Mouse (Mus musculus) testis, postnatal 10 days (tissue): ENCODE measurements at regions not wholly inside any gene's neighbourhood (a gene's known extent, or its start where the extent isn't known, plus 50 kb on each side); places are given as distances from the start of the nearest gene placed in this dataset.

ENCODE experiments used
- DNase-seq: peaks from one replicate; pipeline ENCODE4 v3.0.0; 2021; ENCODE audit warnings: low spot score

DNA sequence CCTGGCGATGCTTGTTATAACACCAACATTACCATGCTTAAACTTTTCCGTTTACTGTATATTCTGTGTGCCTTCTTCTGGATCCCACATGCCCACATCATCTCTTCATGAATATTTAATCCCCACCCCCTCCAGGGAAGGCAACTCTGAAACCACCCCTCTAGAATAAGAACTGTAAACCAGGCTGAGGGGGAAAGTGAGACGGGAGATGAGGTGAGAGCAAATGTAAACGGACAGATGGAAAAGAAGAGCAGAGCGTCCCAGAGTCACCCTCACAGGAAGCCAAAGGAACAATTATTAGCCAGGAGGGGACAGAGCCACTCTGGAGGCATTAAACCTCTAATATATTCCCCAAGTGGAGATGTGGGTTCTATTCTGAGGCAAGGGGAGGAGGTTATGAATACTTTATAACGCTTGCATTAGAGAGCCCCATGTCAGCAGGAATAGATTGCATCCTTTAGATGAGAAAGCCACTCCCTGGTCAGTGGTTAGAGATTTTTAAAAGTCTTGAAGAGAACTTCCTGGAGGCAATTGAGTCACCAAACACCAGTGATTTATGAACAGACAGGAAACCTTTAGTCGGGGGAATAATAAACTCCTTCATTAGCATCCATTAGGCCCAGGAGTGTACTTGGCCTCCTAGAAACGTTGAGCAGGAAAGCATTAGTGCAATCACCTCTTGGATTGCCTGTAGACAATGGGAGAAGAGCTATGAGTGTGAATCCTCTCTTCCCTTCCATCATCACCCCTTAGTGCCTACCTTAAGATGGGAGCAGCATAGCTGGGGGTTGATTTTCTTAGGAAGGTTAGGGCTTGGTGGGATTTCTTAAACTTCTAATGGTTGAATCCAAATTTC is 220.1 kb downstream of the Elavl2 start:
- DNase-seq: no peak

DNA sequence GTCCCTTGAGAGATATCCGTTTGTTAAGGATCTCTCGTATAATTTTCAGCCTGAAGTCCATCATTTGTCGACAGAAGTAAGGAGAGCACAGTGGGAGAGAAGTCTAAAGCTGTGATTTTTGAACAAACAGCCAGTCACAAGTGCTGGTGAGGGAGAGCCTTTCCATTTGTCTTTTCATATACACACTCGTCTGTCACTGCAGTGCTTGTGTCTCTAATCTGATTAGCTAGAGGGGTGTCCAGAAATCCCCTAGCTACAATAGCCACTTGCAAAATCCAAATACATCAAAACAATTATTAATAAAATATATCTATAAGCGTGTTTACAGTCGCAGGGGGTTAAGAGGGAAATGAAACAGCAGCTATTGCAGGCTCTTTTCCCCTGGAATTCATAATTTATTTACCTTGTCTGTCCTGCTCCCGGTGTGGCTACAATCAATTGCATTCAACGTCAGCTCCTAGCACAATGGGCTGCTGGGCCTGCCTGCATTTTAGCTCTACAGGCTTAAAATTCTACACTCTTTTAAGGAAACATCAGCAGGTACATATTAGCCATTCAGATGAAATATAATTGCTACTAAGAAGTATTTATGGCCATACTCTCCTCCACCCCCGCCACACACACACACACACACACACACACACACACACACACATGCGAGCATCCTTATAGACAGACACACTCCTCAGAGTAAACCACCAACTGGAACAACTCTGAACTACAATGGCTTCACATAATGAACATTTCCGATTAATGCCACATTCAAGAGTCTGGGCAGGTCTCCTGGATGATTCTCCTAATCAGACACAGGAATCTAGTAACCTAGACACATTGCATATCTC is 236.1 kb downstream of the Elavl2 start:
- no peak for DNase-seq

DNA sequence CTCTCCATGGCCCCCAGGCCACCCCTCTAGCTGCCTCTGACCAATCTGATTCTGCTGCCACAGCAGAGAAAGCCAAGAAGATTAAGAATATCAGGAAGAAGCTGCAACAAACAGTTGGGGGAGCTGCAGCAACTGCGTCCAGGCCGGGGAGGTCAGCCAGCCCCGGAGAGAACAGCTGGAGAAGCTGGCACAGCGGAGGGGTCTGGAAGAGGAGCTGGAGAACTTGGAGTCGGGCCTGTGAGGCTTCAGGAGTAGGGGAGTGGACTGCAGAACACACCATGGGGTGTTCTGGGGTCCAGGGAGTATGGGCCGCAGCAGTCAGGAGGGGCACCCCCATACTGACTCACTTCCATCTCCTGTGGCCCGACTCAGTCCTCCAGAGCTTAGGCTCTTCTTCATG is 243.5 kb downstream of the Elavl2 start:
- peak; percentile 58 for DNase-seq

DNA sequence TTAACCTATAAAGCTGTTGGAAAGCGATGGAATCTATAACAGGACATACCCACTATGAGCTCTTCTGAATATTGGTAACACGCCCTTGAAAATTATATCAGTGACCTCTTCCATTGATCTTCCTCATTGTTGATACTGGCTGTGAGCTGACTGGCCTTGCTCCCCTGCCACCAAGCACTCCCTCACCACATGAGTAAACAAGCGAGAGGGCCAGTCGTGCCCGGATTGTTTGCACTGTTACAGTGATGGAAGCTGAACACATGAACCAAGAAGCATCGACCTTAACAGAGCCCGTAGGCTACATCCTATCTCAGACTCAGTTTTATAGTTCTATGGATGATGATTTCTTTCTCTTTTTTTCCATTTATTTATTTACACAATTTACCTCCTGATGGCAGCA is 255.9 kb downstream of the Elavl2 start:
- no peak for DNase-seq

DNA sequence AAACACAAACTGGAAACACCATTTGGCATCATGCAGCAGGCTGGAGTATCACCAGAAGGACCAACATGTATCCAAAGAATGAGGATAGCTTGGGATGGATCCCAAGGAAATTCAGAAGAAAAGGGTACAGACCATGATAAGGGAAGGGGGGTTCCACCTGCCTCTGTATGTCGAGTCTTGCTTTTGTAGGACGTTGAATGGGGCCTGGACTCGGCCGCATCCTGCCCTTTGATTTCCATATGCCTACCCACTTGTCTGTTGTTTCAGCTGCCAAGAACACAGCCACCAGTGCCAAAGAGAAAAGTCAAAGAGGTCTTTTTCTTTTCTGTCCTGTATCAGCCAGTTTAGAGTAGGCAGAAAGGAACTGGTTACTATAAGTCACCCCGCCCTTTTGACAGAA is 256.7 kb downstream of the Elavl2 start:
- no peak for DNase-seq

DNA sequence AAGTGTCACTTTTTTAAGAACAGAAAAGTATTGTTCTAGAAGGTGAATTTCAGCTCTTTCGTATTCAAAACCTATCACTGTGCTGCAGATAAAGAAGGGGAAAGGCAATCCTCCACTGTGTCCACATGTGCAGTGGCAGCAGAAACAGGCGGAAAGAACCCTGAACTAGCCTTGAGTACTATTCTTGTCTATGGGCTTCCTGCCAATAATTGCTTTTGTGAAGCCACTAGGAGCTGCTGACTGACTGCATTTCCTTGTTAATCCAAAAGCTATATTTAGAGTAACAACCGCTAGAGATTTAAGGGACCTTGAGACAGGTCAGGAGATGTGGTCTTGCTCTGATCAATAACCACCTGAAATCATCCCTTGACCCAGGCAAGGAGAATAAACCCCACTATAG is 265.3 kb downstream of the Elavl2 start:
- DNase-seq: no peak

DNA sequence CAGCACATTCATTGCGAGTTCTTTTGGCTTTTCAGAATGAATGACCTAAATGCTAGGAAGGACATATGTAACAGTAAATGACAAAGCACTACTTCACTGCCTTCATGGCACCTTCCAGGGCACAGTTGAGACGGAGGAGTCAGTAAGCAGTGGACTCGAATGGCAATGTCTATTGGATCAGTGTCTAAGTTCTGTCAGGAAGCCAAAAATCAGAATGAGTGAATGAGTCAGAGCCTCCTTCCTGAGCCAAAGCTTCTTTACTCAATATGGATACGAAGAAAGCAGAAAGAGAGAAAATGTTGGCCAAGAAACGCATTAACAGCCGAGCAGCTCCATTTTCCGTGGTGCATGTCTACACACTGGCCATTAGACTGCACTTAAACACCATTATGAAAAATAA is 268.3 kb downstream of the Elavl2 start:
- no peak for DNase-seq

DNA sequence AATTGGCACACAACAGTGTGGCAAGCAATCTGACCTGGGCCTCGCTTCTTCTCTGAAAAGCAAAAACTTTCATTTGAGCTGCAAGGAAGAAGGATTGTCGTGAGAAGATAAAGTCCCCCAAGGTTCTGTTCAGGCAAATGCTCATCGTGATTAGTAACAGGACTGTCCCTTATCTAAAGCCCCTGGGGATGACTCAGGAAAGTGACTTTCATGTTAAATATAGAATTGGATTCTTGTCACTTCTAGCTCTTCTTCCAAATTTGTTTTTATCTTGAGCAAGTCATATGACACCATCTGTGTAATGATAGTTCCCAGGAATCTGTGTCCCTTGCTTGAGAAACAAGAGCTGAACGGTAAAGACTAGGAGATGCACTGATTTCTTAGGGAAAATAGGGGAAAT is 280.3 kb downstream of the Elavl2 start:
- no peak for DNase-seq

DNA sequence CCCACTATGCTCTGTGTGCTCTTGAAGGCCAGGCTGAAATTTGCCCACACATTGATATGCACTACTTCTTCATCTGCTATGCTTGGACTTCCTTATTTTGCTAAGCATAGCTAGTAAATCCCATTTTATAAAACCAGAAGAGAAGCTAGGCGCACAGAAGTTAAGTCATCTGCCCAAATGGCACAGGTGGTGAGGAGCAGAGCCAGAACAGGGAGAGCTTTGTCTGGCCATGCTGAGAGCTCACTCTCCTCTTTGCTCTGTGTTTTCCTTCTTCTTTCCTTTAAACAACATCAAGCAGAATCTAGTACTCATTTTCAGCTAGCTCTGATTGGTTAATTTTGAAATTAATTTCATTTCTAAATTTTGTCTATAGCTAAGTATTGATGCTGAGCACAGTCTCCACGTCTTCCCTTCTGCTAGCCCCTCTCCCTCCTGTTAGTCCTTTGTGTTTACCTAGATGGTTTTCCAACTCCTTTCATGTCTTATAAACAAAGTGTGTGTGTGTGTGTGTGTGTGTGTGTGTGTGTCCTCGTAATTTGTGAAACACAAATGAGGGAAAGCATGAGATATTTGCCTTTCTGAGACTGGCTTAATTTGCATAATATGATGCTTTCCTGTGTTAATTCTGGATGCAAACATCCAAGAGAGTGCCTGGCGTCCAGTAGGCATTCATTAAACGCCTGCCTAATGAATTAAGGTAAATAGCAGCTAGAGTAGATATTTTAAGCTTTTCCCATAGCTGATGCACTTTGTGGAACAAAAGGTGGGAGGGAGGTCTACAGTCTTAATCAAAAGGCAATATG is 283.6 kb downstream of the Elavl2 start:
- no peak for DNase-seq

DNA sequence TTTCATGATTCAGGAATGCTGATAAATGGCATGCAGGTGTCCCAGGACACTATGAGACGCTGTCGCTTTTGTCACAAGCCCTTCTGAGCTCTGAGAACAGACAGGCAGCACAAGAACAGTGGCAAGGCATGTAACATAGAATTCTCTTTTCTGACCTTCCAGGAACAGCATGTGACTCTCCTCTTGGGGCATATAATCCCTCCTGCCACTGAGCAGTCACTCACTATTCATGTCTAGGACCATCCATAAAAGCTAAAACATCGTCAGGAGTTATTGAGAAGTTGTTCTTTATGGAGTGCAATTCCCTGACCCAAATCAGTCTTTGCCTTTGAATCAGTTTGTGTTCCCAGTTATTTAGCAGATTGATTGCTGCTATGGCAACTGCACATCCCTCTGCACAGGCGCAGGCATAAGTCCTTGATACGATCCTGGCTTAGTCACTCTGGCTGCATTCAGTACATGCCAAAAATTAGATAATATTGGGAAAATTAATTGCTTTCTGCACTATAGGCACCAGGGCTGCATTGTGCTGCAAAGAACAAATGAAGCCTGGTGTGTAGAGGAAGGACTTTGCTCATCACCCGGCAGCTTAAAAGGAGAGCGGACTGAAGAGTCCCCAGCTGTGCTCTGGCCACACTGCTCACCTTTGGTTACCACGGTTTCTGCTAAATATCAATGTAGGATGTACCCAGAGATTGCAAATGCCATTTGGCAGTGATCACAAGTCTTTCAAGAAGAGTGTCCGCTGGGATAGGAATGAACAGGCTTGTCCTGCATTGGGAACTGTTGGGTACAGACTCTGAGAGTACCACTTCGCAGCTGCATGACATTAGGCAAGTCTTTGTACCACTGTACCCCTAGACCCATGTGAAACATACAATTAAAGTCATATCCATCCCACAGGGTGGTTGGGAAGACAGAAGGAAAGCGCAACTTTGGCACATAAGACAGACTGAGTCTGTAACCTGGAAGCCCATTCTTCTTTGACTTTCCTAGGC is 288.6 kb downstream of the Elavl2 start:
- no peak for DNase-seq

DNA sequence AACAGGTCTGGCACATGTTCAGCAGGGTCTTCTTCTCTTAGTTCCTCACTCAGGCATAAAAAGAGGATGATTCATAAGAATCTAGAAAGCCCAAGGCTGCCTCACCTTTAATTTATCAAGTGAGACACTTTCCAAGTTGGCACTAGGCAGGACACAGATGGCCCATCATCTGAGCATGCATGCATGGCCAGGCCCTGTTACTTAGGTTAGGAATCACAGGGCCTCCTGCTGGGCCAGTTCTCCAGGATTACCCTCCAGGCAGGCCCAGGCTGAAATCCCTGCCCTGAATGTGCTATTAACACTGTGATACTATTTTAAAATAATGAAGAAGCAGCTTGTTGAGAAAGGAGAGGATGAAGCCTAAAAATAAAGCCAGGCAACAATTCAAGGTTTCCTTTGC is 304.5 kb downstream of the Elavl2 start:
- DNase-seq: no peak

DNA sequence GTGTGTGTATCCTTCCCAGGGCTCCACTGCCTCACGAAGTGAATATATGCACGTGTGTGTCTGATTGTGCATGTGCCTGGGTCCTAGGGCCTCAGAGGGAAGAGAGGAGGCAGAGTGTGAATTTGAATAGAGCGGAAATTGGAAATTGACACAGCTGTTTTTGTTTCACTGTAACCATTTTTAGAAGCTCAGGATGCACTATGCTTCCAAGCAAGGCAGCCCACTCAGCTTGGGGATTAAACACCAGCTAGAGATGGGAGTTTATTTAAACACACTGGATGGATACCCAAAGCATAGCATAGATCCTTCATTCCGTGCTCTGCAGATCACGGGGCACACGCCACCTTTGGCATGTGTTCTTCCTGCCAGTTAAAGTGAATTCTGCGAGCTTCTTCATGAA is 306.2 kb downstream of the Elavl2 start:
- no peak for DNase-seq

DNA sequence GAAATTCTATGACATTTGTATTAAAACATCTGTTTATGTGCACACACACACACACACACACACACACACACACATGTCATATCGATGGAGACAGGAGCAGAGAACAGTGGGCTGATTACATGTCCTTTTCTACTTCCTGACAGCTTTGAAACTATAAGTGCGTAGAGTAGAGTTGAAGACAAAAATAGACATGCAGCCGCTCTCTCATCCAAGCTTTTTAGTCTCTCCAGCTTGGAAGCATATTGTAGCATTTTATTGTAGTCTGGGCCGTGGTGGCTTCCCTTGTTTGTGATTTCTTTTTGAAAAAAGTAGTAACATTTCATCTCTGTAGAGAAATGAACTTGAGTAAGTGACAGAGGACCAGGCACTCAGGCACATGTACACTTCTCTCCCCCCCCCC is 306.7 kb downstream of the Elavl2 start:
- DNase-seq: no peak

DNA sequence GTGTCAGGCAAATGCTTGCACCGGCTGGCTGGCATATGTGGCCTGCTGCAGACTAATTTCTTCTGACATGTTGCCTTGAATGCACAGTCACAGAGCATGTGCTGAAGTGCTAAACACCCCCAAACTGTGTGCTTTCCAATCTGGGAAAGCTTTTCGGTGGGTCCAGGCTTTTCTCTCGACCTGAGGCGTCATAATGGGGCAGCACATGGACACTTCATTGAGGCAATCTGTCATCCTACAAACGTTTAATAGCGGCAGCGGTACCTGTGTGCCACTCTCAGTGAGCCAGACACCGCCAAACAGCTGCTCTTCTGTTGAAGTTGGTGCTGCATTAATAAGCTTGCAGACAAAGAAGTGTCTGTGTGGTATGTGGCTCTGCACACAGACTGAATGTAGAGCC is 308.3 kb downstream of the Elavl2 start:
- no peak for DNase-seq

DNA sequence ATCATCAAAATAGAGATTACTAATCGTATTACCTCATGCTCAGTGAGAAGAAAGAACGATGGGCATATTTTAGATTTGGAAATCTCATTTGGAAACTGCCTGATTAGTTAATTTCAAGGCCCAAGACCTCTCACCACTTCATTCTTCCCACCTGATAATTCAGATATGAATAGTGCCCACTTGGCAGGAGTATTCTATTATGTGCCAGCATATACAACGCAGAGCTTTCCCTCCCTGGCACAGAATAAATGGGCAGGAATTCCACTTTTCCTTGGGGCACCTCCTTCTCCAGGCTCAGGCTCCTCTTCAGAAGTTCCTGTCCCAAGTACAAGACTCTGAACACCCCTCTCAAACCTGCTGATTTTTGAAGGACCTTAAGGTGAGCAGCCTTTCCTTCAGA is 308.7 kb downstream of the Elavl2 start:
- DNase-seq: no peak

DNA sequence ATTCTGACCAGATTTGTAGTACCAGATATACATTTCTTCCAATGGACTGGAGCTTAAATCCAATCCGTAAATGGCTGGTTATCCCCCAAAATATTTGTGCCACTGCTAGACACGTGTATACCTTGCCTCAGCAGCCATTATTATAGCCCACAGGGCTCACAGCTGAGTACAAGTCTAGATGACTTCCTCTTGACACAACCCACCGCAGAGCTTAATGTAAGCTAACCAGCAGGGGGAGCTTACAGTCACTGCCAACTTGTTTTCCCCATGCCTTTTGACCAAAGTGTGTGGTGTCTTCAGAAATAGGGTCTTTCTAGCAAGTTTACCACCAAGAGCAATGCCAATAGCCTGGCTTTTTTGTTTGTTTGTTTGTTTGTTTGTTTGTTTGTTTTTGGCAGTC is 316.6 kb downstream of the Elavl2 start:
- no peak for DNase-seq

DNA sequence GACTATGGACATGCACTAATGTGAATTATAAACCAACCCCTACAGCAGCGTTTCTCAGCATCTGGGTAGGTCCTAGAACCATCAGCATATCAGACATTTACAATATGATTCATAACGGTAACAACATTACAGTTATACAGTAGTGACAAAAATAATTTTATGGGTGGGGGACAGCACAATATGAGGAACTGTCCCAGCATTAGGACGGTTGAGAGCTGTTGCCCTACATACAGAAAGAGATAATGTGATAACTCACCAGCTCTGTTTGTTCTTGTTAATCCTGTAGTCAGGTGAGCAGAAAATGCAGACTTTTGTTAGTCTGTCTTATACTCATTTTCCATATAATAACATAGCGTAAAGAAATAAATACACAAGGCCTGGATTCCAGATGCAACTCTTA is 319.1 kb downstream of the Elavl2 start:
- DNase-seq: no peak

DNA sequence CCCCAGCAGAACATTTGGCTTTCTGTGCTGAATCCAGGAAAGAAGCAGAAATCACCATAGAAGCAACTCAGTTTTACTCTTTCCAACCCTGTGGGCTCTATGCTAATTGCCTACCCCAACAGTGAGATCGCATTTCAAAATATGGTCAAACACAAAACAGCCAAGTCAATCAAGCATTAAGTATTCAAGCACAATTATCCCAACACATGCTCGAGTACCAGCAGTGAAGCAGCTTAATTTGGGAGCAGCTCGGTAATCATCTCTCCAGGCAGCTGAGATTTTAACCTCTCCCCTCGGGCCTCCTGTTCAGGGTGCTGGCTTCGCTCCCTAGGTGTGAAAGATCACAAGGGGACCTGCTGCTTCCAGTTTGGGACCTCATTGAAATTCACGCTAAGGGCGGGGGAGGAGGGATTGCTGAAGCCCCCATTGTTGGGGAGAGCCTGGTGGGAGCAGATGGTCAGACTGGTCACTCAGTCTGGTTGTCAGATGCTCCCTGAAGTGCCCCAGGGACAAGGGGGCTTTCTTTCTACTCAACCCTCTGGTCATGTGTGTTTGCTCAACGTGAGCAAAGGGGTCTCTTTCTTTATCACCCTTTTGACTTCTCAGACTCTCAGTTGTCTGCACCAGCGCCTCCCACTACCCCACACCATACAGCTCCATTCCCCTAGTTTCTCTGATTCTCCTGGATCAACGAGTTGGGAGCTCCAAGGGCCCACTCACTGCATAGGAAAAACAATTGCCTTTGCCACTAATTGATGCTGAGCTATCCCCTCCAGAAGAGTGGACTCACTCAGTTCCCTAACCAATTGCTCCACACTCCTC is 319.8 kb downstream of the Elavl2 start:
- no peak for DNase-seq

DNA sequence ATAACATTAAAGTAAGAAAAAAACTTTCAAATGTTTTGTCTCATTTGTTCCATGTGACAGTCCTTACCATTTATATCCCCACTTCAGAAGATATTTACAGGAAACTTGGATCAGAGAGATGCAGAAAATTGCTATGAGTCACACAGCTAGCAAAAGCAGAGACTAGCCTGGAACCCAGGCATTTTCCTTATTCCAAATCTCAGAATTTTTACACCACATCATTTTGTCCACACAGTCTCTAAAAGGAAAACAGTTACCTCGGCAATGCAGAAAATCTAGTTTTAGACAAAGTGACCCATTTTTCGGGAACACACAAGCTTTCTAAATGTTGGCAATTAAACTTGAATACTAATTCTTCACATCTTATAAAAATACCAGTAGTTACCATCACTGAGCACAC is 329.3 kb downstream of the Elavl2 start:
- no peak for DNase-seq

DNA sequence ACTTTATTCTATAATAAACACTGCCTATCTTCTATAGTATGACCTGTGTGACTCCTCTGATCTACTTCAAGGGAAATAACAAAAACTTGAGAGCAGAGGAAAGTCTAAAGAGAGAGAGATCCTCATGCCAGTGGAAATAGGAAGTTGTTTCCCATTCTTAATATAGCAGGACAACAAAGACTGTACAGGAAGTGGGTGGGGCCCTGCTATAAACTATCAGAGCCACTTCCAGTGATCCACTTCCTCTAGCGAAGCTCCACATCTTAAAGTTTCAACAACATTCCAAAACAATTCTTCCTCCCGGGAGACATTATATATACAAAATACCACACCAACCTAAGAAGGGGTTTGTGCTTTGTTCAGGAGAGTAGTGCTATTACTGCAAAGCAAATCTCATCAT is 339.7 kb downstream of the Elavl2 start:
- no peak for DNase-seq
